Mouse (Mus musculus) cerebellum, adult 8-10 months (tissue): ENCODE results near the gene Pprc1.

Experiments used
- DNase-seq: peaks from one replicate; pipeline ENCODE4 v3.0.0; 2022

Pprc1 gene

DNA sequence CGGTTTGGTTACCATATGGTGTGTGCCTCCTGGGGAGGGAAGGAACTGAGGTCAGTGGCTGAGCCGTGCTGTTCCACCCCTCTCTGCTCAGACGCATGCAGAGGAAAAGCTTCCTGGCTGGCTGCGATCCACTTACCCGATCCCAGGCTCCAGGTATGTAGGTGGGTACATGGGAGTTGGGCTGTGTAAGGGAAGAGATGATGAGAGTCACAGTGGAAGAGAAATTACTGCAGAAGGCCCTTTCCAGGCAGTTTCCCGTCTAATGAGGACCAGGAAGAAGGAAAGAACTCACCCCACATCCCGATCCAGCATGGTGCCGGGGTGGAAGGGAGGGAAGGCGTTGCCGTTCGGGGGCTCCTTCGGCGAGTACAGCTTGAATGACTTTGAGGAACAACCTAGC, 8.7 kb upstream of the Pprc1 start:
- no peak for DNase-seq

DNA sequence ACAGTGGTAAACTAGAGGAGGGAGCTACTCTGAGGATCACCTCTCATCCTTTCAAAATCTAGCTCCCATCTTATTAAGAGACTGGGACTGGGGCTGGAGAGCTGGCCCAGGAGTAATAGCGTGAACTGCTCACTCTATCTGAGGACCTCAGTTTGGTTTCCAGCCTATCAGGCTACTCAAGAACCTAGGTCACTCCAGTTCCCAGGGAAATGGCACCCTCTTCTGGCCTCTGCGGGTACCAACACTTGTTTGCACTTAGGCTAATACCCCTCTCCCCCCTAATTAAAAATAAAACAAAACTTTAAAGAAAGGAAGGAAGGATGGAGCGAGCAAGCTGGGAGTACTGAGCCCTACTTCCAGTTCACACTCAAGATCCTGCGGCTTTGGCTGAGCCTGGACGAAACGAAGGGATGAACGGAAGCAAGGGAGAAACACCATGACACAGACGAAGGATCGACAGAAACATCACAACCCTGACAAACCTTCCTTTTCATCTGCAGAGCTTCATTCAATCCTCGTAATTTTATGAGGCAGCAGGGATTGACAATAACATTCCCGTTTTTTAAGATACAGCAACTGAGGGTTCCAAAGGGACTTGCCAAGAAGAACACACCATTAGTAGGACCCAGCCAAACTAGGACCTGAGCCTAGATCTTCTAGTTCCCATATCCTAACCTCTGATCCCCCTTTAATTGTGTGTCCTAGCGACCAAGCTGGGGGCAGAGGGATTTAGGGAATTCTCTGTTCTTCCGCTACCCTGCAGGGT, 8.0 kb upstream of the Pprc1 start:
- no peak for DNase-seq

DNA sequence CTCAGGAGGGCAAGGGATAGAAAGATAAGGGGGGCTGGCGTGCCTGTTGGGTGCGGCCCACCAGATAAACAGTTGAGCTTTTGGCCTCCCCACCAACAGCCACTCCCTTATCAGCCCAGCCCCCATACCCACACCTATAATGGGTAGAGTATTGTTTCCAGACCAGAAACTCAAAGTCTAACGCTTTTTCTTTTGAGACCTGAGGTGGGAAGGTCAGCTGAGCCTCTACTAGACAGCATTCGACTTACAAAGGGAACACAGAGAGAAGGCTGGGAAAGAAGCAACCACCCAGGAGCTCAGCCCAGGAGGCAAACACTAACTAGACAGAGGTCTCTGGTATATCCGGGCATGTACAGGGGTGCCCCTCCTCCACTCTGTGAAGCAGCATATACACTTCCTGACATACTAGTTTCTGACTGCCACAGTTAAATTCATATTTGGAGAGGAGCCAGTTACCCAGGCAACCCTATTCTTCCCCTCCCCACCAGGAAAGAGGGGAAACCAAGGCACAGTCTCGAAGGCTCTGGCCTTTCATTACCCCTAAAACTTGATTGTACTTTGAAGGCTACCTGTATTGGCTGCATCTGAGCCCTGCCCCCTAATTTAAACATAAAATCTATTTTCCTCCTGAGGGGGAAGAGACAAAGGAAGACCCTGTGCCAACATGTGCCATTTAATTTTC, 7.3 kb upstream of the Pprc1 start:
- no peak for DNase-seq

DNA sequence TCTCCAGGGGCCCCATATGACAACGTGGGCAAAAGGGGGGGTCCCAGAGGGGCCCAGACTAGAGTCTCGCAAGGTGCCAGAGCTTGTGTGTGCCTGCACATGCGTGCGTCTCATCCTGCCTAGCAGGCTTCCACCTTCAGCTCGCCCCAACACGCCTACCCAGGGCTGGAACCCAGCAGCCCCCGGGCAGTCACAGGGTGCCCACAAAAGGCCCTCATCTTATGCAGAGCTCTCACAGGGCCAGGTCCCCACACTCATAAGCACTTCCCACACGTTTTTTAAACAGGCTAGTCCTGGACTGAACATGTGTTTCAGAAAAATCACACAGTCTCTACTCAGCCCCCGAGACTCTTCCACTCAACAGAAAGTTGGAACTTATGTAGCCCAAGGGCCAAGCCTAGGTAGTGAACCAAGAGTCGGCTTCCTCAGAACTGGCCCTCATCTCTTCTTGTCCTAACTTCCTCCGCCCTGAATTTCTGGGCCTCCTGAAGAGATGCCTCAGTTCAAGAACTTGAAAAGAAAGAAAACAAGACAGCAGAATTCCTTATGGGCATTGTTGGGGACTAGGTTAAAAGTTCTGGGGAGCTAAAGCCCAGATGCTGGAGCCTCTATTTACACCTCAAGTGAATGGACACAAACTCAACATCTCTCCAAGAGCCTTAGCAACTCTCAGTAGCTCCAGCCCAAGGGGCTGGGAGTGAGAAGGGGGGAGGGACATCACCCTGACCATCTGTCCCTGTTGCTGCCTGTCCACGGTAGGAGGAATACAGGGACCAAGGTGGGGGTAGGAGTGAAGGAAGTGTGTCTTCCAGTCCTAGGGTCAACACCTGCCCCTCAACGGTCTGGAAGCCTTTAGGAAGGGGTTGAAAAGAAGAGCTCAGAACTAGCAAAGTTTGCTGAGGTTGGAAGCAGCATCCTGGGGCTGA, 6.5 kb upstream of the Pprc1 start:
- peak; percentile 41 for DNase-seq

DNA sequence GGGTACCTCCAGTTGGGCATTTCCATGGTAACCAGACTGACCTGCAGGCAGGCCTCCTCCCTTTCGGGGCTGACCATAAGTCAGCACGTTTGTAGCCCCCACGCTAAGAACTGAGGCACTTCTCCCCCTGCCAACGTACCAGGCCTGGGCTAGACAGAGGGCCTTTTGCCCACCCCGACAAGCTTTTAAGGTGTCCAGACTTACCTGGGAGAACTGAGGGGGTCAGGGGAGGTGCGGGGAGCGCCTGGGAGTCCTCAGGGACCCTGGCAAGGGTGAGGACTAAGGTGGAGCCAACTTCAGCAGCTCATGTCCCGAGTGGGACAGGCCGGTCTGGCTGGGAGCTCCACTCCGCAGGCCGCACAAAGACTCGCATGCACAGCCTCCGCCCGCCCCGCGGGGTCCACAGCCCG, 5.8 kb upstream of the Pprc1 start:
- peak; percentile 47 for DNase-seq

DNA sequence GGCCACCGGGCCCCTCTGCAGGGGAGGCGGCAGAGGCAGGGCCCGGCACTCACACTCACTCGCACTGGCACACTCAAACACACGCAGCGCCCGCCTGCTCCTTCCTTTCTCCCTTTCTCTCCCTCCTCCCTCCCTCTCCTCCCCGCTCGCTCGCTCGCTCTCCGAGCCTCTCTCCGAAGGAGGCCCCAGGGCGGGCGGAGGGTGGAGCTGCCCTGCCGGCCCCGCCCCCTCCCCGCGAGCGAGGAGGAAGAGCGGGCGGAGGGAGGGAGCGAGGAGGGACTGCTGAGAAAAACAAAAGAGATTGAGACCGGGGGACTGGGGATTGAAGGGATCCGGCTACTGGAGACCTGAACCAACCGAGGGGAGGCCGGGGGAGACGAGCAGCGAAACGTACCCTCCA, 5.2 kb upstream of the Pprc1 start:
- DNase-seq: peak; percentile 82

DNA sequence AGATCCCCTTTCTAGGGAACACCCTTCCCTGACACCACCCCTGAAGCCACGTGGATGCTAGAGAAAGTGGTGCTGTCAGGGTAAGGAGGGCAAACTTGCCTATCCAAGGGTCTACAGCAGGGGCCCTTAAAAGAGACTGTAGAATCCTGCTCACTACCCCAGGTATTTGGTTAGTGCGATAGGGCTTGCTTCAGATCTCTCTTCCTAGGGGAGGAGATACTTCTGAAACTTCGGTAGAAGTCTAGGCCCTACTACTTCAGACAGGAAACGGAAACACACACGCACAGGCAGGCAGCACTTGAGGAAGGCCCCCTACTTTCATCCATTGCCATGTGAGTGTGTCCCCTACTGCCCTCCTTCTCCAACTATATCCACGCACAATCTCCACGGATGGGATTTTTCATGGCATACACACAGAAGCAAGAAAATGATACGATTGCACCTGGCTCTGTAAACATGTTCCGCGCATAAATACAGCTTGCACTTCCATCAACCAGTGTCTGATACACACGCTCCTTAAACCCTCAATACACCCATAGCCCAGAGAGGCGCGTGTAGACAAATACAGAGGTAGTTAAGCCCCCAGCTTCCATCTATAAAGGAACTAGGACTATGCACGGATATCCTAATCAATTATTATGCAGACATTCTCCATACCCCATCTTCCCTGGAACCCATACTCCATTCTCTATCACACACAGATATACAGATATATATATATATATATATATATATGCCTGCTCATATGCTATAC, 4.4 kb upstream of the Pprc1 start:
- DNase-seq: no peak

DNA sequence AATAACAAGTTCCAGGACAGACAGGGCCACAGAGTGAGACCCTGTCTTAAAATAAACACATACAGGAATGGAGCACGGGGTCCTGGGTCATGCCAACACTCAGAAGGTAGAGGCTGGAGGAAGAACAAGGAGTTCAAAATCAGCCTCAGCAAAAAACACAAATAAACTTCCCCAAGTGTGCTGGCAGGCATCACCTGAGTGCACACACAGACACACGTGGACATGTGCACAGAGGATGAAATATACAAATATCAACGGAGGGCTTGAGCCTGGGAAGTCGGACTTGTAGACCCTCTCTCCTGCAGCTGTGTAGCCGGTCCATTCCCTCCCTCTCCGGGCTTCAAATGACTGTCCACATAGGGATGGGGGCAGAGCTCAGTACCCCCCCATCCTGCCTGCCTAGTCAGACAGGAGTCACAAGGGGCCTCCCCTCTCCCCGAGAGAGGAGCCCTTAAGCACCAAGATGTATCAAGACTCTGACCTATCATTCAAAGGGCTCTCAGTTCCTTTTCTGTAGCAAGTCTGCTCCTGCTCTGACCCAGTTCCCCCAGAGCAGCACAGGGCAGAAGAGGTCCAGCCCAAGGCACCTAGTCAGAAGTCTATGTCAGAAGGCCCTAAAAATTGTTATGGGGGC, 3.3 kb upstream of the Pprc1 start:
- DNase-seq: no peak

DNA sequence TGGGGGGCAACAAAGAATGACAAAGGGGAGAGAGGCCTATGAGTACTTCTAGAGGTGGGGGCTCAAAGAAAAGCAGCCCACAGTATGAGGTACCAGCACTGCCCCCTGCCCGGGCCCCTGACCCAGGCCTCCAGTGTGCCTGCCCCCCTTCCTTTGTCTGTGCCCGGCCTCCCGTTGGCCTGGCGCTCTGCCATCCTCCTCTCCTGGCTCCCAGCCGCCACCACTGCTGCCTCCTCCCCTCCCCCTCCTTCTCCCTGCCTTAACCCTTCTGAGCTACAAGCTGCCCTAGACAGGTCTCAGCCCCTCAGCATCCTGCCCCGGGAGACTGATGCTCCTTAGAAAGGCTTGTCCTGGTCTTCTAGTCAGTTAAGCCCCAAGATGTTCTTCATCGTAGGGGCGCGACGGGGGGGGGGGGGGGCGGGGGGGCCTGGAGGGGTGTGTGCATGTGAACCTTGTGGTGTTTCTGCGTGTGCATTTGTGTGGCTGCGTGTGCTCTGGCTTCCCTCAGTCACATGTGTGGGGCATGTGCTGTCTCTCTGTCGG, 2.7 kb upstream of the Pprc1 start:
- peak; percentile 82 for DNase-seq

DNA sequence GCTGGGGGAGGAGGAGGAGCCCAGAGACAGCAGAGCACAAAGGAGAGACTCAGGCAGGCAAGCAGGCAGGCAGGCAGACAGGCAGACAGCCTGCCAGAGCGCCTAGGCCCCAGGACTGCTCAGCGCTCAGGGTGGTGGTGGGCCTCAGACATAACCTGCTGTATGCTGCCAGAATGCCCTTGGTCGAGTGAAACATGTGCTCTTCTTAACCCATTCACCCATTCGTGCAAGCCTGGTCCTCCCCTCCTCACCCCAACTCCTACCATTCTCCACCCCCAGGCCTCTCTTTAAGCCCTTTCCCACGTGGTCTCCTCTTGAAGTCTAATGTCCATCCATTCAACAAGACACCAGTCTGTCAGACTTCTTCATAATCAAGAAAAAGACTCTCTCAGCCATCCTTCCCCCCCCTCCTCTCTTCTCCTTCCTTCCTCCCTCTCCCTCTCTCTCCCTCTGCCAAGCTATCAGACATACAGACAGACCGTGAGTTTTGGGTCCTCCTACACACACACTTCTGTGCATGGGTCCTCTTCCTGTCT, 2.1 kb upstream of the Pprc1 start:
- no peak for DNase-seq

DNA sequence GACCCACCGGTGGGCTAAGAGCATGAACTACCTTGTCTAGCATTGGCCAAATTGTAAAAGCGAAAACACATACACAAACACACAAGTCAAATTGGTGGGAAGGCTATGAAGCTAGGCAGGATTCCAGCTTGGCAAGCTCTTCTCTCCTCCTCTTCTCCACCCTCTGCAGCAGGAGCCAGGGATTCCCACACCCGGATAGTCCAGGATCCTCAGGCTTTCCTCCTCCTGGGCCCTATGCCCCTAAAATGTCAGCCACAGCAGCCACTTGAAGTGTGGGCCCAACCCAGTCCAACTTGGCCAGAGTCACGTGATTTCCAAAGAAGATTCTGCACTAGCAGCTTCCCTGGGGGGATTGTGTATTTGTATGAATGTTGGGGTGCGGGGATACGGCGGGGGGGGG, 1.3 kb upstream of the Pprc1 start:
- peak; percentile 37 for DNase-seq

DNA sequence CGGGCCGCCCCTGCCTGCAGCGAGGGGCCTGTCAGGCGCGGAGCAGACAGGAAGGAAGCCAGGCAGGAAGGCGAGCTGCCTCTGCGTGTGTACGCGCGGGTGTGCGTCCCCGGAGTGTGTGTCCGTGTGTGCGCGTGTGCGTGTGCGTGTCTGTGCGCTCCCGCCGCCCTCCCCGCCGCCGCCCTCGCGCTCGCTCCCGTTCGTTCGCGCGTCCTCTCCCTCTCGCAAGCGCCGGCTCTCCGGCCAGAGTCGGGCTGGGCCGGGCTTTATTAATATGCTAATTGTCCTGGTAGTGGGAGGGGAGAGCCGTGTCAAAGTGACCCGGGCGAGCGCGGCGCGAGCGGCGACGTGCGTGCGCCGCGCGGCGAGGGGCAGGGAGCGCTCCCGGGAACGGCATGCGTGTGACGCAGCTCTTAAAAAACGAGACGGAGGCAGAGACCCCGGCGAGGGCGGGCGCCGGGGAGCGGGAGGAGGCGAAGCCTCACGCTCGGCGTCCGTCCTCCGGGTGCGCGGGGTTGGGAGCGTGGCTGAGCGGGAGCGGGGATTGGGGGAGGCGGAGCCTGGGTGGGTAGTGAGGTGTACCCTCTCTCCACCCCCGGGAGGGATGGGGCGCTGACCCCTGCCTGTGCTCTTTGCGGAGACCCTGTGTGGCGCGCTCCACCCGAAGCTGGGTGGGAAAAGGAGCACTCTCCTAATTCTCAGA, 458 bp downstream of the Pprc1 start, which contains the start of gene Ldb1:
Ldb1 (minus strand) TSS at position 222 of the 703 bp plus-strand sequence.
- DNase-seq: peak; percentile 88

DNA sequence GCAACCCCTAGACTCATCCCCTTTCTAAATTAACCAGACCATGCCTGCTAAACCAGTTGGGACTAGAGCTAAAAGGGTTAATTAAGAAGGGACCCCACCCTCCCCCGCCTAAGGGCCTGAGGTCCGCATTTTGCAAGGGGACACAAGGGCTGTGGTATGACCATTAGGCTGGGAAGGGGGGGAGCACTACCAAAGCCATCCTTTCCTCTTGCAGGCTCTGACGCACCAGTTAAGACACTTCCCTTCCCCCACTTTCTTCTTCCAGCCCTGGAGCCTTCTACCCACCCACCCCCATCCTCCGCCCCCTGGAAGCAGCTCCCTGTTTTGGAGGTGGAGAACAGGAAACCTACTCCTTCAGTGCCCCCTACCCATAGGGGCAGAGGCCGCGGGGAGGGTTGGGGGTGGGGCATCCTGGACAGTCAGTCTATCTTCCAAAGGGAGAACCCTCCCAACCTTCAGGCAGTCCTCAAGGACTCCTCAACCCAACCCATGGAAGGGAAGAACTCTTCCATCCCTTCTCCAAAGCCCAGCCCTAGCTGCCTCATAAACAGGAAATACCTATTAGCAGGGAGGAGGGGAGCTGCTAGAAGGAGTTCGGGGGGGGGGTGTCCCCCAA, 1.1 kb downstream of the Pprc1 start:
- no peak for DNase-seq

DNA sequence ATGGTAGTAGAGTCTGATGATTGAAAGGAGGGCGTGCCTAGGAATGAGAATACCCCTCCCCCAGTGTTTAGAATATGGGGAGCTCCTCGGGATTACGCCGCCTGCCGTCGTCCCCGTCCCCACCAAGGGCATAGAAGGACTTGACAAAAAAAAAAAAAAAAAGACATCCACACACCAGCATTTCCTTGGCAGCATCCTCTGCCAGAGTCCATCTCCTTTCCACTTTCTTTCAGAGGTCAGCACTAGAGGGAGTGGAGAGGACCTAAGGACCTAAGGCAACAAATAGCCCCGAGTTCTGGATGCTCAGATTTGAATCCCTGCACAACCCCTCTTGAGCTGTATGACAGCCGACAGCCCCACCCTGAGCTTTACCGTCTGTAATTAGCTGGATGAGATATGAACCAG, 1.9 kb downstream of the Pprc1 start:
- no peak for DNase-seq

DNA sequence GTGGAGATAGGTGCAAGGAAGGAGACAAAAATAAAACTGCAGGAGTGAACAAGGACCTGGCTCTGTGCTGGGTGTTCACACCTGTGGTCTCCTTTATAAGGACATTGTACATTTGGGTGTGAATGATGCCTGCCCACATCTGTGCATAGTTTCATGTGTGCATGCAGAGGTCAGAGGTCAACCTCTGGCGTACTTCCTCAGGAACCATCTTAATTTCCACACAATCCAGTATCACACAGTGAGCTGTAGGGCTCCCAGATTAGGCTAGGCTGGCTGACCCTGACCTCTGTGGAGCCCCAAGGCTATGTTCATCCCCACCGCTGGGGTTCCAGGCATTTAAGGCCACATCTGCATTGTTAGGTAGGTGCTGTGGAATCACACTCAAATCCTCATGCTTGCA, 2.7 kb downstream of the Pprc1 start:
- no peak for DNase-seq

DNA sequence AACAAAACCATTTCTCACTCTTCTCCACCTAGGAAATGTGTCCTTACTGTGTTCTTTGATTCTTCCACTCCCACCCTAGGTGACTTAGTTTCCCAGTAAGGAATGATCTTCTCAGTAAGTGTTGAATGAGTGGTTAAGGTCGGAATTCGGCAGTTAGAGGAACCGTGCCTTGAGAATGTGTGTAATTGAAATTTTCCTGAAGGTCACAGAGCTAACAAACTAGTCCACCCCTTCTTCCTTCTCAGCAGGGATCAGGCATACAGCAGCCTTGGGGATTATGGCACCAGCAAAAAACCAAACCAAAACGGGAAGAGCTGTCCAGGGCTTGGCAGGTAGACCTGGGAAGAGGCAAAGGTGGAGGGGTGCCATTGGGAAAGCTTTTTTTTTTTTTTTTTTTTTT, 4.4 kb downstream of the Pprc1 start:
- no peak for DNase-seq

DNA sequence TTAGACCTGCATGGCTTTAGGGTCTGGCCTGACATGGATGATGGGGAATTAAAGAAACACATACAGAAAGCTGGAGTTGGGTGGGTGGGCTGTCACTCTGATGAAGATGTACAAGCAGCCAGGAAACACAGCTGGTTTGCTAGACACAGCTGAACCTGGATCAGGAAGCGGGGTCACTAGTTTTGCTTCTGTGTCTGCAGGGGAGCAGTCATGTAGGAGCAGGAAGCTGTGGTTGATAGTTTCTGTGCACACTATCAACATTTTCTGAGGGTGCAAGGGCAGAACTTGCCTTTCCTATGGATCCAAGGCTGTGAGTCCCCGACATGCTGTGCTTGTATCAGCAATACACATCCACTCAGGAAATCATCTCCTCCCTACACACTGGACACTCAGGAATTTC, 5.8 kb downstream of the Pprc1 start:
- DNase-seq: no peak

DNA sequence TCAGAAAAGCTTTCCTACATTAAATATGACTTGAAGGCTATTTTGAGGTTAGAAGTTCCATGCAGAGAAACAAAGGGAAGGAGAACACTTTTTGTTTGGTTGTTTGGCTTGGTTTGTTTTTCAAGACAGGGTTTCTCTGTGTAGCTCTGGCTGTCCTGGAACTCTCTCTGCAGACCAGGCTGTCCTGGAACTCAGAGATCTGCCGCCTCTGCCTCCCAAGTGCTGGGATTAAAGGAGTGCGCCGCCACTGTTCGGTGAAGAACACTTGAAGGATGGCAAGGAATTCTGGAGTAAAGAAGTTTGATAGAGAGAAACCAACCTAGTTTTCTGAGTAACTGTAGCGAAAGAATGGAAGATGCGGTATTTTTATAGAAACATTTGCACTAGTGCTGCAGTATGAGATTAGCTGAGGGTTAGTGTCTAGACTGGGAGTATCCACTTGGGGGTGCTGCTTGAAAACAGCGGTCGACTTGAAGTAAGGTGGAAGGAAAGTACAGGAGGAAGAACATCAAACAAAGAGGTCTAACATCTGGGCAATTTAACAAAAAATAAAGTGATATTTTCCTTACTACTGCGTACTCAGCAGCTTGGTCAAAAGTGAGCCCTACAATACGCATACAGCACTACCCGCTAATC, 11.2 kb downstream of the Pprc1 start:
- no peak for DNase-seq

DNA sequence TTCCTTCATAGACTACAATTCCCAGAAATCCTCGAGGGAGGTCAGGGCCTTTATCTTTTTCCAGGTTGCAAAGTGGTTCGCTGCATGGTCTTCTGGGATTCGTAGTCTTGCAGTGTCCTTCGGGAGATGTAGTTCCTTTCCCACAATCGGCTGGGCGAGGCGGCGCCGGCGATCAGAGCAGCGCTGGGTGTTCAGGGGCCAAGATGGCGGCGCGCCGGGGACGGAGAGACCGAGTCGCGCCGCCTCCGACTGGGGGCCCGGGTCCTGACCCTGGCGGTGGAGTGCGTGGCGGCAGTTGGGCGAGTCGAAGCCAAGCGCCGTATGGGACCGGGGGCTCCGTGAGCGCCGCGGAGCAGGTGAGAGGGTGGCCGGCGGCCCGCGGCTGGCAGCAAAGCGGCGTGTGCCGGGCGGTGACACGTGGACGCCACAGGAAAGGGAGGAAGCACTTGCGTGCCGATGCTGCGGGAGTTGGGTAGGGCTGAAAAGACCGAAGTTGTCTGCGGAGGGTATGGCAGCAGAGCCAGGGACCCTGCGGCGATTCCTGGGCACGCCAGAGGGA, 11.8 kb downstream of the Pprc1 start:
- peak; percentile 90 for DNase-seq
